Mouse (Mus musculus) megakaryocyte, adult 5-6 weeks (primary cell): ENCODE measurements around the gene Stap1. TPM values are rescaled to one million over a fixed set of nuclear protein-coding genes. Genes with fewer than 3 reads are reported as not detected.

Experiments used
- ATAC-seq: 2 replicates; pipeline ENCODE4 v1.8.0; 2016; ENCODE audit warnings: mild to moderate bottlenecking, inconsistent platforms; ENCODE audit not compliant: poor library complexity, severe bottlenecking
- total RNA-seq, 2 experiments: library from RNA; stranded (forward) in 1 of 2; stranded (reverse) in 1 of 2; fragments of 153-499, 151-499 nt in 1 of 2; fragments of 221-1000, 200-1000 nt in 1 of 2; gene quantifications; 2 replicates each; pipeline versions ENCODE4 v1.2.3 to v1.2.4; 2015 to 2017

The Stap1 gene
- total RNA-seq, 2 experiments from 2014 or later: 38.5 to 44.8 TPM

- peak; percentile 54; the same call in 1 of the 2 replicates for ATAC-seq
Observed at GRCm38 (mm10) chr5:86118457-86119094, 47.0 kb downstream of the Stap1 start.

DNA sequence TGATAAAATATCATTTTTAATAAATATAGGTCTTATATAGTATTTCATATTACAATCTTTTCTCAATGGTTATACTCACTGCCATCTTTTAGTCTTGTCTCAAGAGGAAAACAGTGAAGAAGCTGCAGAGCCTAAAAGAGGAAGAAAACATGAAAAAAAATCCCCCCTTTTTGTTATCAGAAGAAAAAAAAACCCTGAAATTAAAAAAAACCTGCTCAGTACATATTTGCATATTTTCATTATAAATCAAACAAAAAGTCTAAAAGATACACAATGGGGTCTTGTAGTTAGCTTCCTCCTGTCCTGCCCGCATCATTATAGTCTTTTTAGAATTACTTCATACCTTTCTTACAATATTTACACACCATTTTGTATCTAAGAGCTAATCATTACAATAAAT, 57.2 kb downstream of the Stap1 start:
- no peak for ATAC-seq

GRCm38 (mm10) chr5:86129828-86130227, 58.3 kb downstream of the Stap1 start:
- ATAC-seq: peak; percentile 89

Other genes starting within 250 kb of the Stap1 start
- 38.7 and 43.2 TPM in 2 replicates for gene Cenpc1, start 6.2 kb upstream of the Stap1 start, total RNA-seq (2015)
- gene Cenpc1, start 6.2 kb upstream of the Stap1 start, total RNA-seq (2017): 40.5 and 44.6 TPM in 2 replicates
- gene Uba6, start 101.1 kb downstream of the Stap1 start, total RNA-seq (2015): 20.3 and 21.6 TPM in 2 replicates
- gene Uba6, start 101.1 kb downstream of the Stap1 start, total RNA-seq (2017): 18.6 and 21.9 TPM in 2 replicates
- not detected in 2 replicates for gene Gnrhr, start 126.2 kb downstream of the Stap1 start, total RNA-seq (2015)
- gene Gnrhr, start 126.2 kb downstream of the Stap1 start, total RNA-seq (2017): not detected in 2 replicates
- not detected in 2 replicates for gene Tmprss11c, start 217.6 kb downstream of the Stap1 start, total RNA-seq (2015)
- not detected in 2 replicates for gene Tmprss11c, start 217.6 kb downstream of the Stap1 start, total RNA-seq (2017)